In the genomic region with DNA sequence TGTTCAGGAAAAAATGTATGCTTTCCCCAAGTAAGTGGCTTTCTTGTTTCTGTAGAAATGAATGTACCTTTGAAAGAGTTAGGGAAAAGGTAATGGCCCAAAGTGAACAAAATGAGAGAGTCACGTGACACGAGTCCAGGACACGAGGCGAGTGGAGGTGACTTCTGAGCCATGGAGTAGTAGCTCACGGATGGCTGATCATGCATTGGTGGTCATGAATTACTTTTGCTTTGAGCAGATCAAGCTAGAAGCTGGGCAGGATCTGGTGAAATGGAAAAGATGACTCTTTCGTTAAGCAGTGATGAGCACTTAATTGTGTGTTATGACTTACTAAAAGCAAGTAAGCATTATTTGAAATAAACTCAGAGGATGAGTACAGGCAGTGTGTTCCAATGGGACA, we compare ENCODE assay signal across 20 mouse cellular contexts.
DNase-seq lines count a peak whose midpoint lies in the region; ATAC-seq and TF ChIP-seq lines count a peak whose summit lies in the region.
"Had no signal": no experiment of that assay in that cellular context is flagged by ENCODE, and none has a peak within 500 bp of the region (broad histone marks: within the 10 kb centered on the region; RNA-seq: fewer than 3 reads in every experiment).

No protein-coding gene starts in this region.

- peaks cover 6 to 12% of the 10 kb centered on the region in 2 experiments for H3K4me1 ChIP-seq in CH12.LX (ENCODE audit: control insufficient read depth in 1 of 2, insufficient read depth in 2 of 2)
- H3K4me1 ChIP-seq: hindbrain, embryonic 15.5 days had no signal

- TF ChIP-seq EP300 in CH12.LX (IDR thresholded peaks at IDR 0.05; ENCODE audit: low read length) = no peak; the same call in 1 of the 2 replicates

- TF ChIP-seq CTCF in CH12.LX (conservative IDR thresholded peaks at IDR 0.05 in 1 of 2, IDR thresholded peaks at IDR 0.05 in 1 of 2; ENCODE audit: low read depth in 2 of 2, low read length in 2 of 2) = no peak

- no peaks in the 10 kb centered on the region for H3K79me2 ChIP-seq in CH12.LX (replicated peaks; ENCODE audit: control insufficient read depth, extremely low read depth, insufficient read depth, poor library complexity, severe bottlenecking)

- no peak for TF ChIP-seq RAD21 in CH12.LX (IDR thresholded peaks at IDR 0.05; ENCODE audit: low read depth, low read length)

- DNase-seq in kidney, adult 9 months = peak; percentile 54
- DNase-seq in kidney, adult 18-20 months = no peak
- DNase-seq in CH12.LX (ENCODE audit: extremely low read depth) = peak; percentile 39
- peak; percentile 20 for DNase-seq in kidney, postnatal 14 days
- DNase-seq in thymus, postnatal 0 days (ENCODE audit: low spot score) = no peak
- no peak for DNase-seq in frontal cortex, adult 2 months (ENCODE audit: extremely low spot score in 1 of 2, low spot score in 1 of 2)
- DNase-seq: adrenal gland, adult 8-10 months; adrenal gland, postnatal 36 days; B cell, adult 2 months; cerebellum, adult 11 months; cerebellum, adult 9-10 months; cerebellum, postnatal 25 days; gastrocnemius, postnatal 14 days; heart, postnatal 36 days had no signal

- in situ Hi-C loops in CH12.LX (cut with MboI; ENCODE audit: low pct_ligation_motif_present, low pct_unique_long_range_greater_than_20kb, low sequenced_read_pairs) = no loop called here

- H3K36me3 ChIP-seq in CH12.LX (replicated peaks in 1 of 2; ENCODE audit: control insufficient read depth in 1 of 2, insufficient read depth in 1 of 2, low read length in 1 of 2) = no peaks in the 10 kb centered on the region
- H3K36me3 ChIP-seq: embryonic facial prominence, embryonic 12.5 days; forebrain, embryonic 12.5 days; heart, embryonic 13.5 days; hindbrain, embryonic 15.5 days had no signal

- dilution Hi-C loops in CH12.LX (cut with MboI; ENCODE audit: extremely low pct_ligation_motif_present, extremely low pct_unique_long_range_greater_than_20kb, low sequenced_read_pairs) = no loop called here

- H3K4me3 ChIP-seq in CH12.LX (replicated peaks in 1 of 3; ENCODE audit: low read depth in 2 of 3, low read length in 2 of 3, poor library complexity in 1 of 3) = no peak overlapping the region
- H3K4me3 ChIP-seq: embryonic facial prominence, embryonic 12.5 days; forebrain, embryonic 12.5 days; heart, embryonic 13.5 days; hindbrain, embryonic 15.5 days had no signal

- H3K27me3 ChIP-seq in CH12.LX (replicated peaks) = no peaks in the 10 kb centered on the region
- H3K27me3 ChIP-seq: embryonic facial prominence, embryonic 12.5 days; forebrain, embryonic 12.5 days; heart, embryonic 13.5 days; hindbrain, embryonic 15.5 days had no signal

- H3K9ac ChIP-seq in CH12.LX (ENCODE audit: insufficient read depth, low read depth) = no peak overlapping the region
- H3K9ac ChIP-seq: embryonic facial prominence, embryonic 12.5 days; forebrain, embryonic 12.5 days; heart, embryonic 13.5 days; hindbrain, embryonic 15.5 days had no signal

- H3K27ac ChIP-seq in CH12.LX (ENCODE audit: insufficient read depth, low read depth) = no peak overlapping the region
- H3K27ac ChIP-seq: embryonic facial prominence, embryonic 12.5 days; forebrain, embryonic 12.5 days; heart, embryonic 13.5 days; hindbrain, embryonic 15.5 days had no signal

- no peak overlapping the region for H3K4me2 ChIP-seq in CH12.LX (ENCODE audit: insufficient read depth, low read depth, poor library complexity, severe bottlenecking)
- H3K4me2 ChIP-seq: embryonic facial prominence, embryonic 12.5 days; forebrain, embryonic 12.5 days; heart, embryonic 13.5 days; hindbrain, embryonic 15.5 days had no signal

- no peak for ATAC-seq in erythroid progenitor cell, adult 5-6 weeks (replicated peaks; ENCODE audit: low FRiP score, poor library complexity, severe bottlenecking)
- ATAC-seq: forebrain, embryonic 16.5 days had no signal

- H3K9me3 ChIP-seq in CH12.LX (replicated peaks; ENCODE audit: low read length) = no peaks in the 10 kb centered on the region
- H3K9me3 ChIP-seq: embryonic facial prominence, embryonic 12.5 days; forebrain, embryonic 12.5 days; heart, embryonic 13.5 days; hindbrain, embryonic 15.5 days had no signal

- TF ChIP-seq POLR2A in CH12.LX (IDR thresholded peaks at IDR 0.05; ENCODE audit: low read depth, low read length) = no peak

TF ChIP-seq in CH12.LX, 34 proteins besides CTCF, POLR2A, EP300 and RAD21:
- TF ChIP-seq JUND (conservative IDR thresholded peaks at IDR 0.05; ENCODE audit: low read depth, low read length) (peak; percentile 69), JUN (IDR thresholded peaks at IDR 0.05; ENCODE audit: insufficient read depth, low read depth, low read length) (peak; percentile 53; the same call in 1 of the 2 replicates), BHLHE40 (IDR thresholded peaks at IDR 0.05; ENCODE audit: low read depth, low read length) (peak; percentile 90), USF1 (IDR thresholded peaks at IDR 0.05; ENCODE audit: low read depth, low read length) (peak; percentile 74), USF2 (conservative IDR thresholded peaks at IDR 0.05; ENCODE audit: low read depth, low read length) (peak; percentile 80), RCOR1 (conservative IDR thresholded peaks at IDR 0.05; ENCODE audit: low read depth, low read length) (no peak), ETS1 (conservative IDR thresholded peaks at IDR 0.05; ENCODE audit: low read depth, low read length) (0 out of 2 replicates have a peak, but pooled peaks have one; percentile 9), TCF12 (IDR thresholded peaks at IDR 0.05; ENCODE audit: low read depth, low read length) (no peak), MAX (IDR thresholded peaks at IDR 0.05; ENCODE audit: low read length) (no peak; the same call in 1 of the 2 replicates)
TF ChIP-seq in CH12.LX: peak in this region for 6.

Comparison
In these comparisons a context has a peak if more than half of its experiments do, and no peak if none do; other contexts are left out.
1. DNase-seq: peak in kidney, adult 9 months (single experiment), CH12.LX (single experiment) and kidney, postnatal 14 days (single experiment); none in kidney, adult 18-20 months (single experiment), thymus, postnatal 0 days (single experiment) and frontal cortex, adult 2 months (0 of 2).